Mouse (Mus musculus): ENCODE data around the gene 4933403O08Rik. TPM values are rescaled to one million over a fixed set of nuclear protein-coding genes. Genes with fewer than 3 reads are reported as not detected.

The 4933403O08Rik gene
- not detected in 2 replicates for total RNA-seq (2015; ENCODE audit: low replicate concordance)
- not detected in 2 replicates for total RNA-seq (2017; ENCODE audit: low replicate concordance)

- no peak for ATAC-seq (replicated peaks; ENCODE audit: low FRiP score, poor library complexity, severe bottlenecking)
Measured at GRCm38 (mm10) chrX:112238749-112239148, at the start of gene 4933403O08Rik. TSS of gene 4933403O08Rik (plus strand) at chrX:112239049.

GRCm38 (mm10) chrX:112242916-112243315, 4.1 kb downstream of the 4933403O08Rik start:
- ATAC-seq (replicated peaks; ENCODE audit: low FRiP score, poor library complexity, severe bottlenecking), result no peak

GRCm38 (mm10) chrX:112255513-112255912, 16.7 kb downstream of the 4933403O08Rik start:
- ATAC-seq (replicated peaks; ENCODE audit: low FRiP score, poor library complexity, severe bottlenecking), result no peak

GRCm38 (mm10) chrX:112273550-112273949, 34.7 kb downstream of the 4933403O08Rik start:
- ATAC-seq (replicated peaks; ENCODE audit: low FRiP score, poor library complexity, severe bottlenecking), result no peak

Other genes starting within 250 kb of the 4933403O08Rik start
- gene Tex16, start 228.0 kb upstream of the 4933403O08Rik start, total RNA-seq (2015; ENCODE audit: low replicate concordance), result not detected in 2 replicates
- gene Tex16, start 228.0 kb upstream of the 4933403O08Rik start, total RNA-seq (2017; ENCODE audit: low replicate concordance), result not detected in 2 replicates
- 10.1 and 14.7 TPM in 2 replicates for gene Apool, start 72.3 kb downstream of the 4933403O08Rik start, total RNA-seq (2015; ENCODE audit: low replicate concordance)
- 0.83 and 7.1 TPM in 2 replicates for gene Apool, start 72.3 kb downstream of the 4933403O08Rik start, total RNA-seq (2017; ENCODE audit: low replicate concordance)
- gene Satl1, start 167.7 kb downstream of the 4933403O08Rik start, total RNA-seq (2015; ENCODE audit: low replicate concordance), result not detected in 2 replicates
- not detected in 2 replicates for gene Satl1, start 167.7 kb downstream of the 4933403O08Rik start, total RNA-seq (2017; ENCODE audit: low replicate concordance)